Mouse (Mus musculus): ENCODE measurements around the gene Ociad1. TPM values are rescaled to one million over a fixed set of nuclear protein-coding genes. Genes with fewer than 3 reads are reported as not detected.
"Not testable (repeated sequence)": the region's sequence is repeated elsewhere in the genome, so short reads cannot be mapped to it uniquely, and the experiment has no call there.

Gene Ociad1
- total RNA-seq, 2 experiments from 2014 or later: 475 TPM

DNA sequence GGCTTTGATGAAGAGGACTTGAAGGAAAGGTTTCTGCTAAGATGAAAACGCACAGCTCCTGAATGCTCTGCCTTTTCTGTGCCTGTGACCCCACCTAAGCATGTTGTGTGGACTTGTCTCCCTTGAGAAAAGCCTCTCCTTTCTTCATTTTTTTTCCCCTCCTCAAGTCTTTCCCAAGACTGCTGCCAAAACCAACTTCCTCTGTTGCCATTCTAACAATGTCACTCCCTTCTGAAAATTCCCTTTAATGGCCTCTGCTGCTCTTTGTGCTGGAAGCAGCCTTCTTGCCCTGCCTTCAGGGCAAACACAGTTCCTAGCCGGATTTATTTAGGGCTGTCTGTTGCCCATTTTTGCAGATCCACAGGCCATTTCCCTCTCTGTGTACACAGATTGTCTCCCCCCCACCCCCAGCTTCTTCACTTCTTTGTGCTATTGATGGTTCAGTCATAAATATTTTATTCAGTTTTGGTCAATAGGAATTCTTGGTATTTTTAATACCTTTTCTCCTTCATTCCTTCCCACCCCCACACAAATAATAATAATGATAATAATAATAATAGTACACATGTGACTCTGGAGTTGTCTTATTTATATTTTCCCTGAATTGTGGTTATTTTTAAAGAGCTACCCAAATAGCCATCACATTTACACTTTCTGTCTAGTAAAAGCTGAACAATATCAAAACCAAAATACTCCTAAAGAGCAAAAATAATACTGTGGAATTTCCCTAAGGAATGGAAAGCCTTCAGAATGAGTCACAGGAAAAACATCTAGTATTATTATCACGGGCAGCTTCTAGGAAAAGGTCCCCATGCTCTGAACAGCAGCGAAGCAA is 12.6 kb upstream of the Ociad1 start:
- intact Hi-C loops (cut with DNase I): no loop called here
- DNase-seq (ENCODE audit: low spot score in 2 of 2): no peak

- intact Hi-C loops (cut with DNase I): no loop called here
- no peak for DNase-seq (ENCODE audit: low spot score in 2 of 2)
Observed at GRCm38 (mm10) chr5:73280567-73280850, 12.1 kb upstream of the Ociad1 start.

DNA sequence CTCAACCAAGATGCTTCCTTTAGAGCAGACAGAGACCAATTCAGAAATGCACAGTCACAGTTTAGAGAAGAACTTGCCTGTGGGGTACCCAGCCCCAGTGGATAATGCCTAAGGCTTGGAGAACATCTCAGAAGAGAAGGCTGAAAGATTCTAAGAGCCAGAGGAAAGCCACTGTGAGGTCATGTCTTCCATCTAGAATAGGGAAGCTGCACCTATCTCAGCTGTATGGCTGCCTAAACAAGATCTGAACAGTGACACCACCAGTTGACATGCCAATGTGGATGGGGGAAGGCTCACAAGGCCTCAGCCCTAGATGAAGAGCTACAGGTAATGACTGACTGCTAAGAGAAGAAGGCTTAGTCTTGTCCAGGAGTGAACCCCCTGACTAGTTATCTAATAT is 8.5 kb upstream of the Ociad1 start:
- DNase-seq (ENCODE audit: low spot score in 2 of 2): no peak
- intact Hi-C loops (cut with DNase I): no loop called here

- no peak for DNase-seq (ENCODE audit: low spot score in 2 of 2)
- intact Hi-C loops (cut with DNase I): no loop called here
Observed at GRCm38 (mm10) chr5:73285470-73285978, 7.1 kb upstream of the Ociad1 start.

DNA sequence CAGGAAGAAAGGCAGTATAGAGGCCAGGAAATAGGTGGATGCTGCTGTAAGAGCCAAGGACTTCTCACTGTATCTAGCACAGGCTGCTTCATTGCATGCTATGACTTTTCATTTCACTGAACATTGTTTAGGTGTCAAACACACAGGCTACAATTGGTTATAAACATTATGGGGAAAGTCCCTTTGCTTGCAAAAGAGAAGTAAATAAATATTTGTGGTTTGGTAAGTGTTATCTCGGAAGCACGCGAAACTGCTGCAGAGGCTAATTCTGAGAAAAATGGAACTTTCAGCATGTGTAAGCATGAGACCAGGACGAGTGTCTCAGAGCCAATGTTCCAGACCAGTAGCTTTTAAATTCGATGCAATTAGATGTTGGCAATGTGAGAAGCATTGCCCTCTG is 6.0 kb upstream of the Ociad1 start:
- intact Hi-C loops (cut with DNase I): no loop called here
- no peak for DNase-seq (ENCODE audit: low spot score in 2 of 2)

- no peak for DNase-seq (ENCODE audit: low spot score in 2 of 2)
- intact Hi-C loops (cut with DNase I): no loop called here
Observed at GRCm38 (mm10) chr5:73289900-73290299, 2.7 kb upstream of the Ociad1 start.

DNA sequence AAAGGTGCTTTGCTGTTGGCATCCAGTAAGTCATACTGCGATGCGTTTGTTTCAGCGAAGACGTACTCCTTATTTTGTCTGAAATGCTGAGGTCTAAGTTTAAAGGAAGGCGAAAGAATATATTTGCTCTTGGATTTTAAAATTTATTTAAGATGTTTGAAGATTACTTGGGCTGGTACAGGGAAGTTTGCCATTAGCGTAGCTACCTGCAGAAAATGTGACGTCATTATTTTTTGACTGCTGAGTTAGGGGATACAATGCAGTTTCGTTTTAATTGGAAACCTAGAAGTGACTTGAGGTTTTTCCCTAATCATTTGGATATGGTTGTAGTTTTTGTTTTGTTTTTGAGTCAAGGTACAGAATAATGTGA is 859 bp downstream of the Ociad1 start:
- intact Hi-C loops (cut with DNase I): no loop called here
- no peak for DNase-seq (ENCODE audit: low spot score in 2 of 2)

- no peak for DNase-seq (ENCODE audit: low spot score in 2 of 2)
- intact Hi-C loops (cut with DNase I): no loop called here
Observed at GRCm38 (mm10) chr5:73295016-73295415, 2.4 kb downstream of the Ociad1 start.

- intact Hi-C loops (cut with DNase I): no loop called here
- DNase-seq (ENCODE audit: low spot score in 2 of 2): no peak
Observed at GRCm38 (mm10) chr5:73295916-73296315, 3.3 kb downstream of the Ociad1 start.

DNA sequence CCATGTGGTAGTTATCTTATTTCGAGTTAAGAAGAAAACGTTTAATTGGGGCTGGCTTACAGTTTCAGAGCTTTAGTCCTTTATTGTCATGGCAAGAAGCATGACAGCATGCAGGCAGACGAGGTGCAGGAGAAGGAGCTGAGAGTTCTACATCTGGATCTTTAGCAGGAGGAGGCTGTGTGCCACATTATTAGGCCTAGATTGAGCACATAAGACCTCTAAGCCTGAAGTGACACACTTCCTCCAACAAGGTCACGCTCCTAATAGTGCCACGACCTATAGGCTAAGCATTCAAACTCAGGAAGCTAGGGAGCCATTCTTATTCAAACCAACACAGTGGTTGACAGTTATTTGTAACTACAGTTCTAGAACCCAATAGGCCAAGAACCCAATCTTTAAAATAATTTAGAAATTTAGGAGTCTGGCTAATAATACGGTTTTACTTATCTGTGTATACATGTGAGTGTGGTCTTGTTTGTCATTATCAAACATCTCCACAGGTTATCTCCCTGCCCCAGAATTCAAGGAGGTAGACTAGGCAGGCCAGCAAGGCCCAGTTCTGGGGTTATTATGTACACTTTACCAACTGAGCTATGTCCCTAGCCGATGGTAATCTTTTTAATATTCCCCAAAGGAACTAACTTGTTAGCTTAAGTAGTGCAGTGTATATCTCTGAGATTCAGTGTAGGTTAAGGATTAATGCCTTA is 9.2 kb downstream of the Ociad1 start:
- no peak for DNase-seq (ENCODE audit: low spot score in 2 of 2)
- intact Hi-C loops (cut with DNase I): no loop called here

DNA sequence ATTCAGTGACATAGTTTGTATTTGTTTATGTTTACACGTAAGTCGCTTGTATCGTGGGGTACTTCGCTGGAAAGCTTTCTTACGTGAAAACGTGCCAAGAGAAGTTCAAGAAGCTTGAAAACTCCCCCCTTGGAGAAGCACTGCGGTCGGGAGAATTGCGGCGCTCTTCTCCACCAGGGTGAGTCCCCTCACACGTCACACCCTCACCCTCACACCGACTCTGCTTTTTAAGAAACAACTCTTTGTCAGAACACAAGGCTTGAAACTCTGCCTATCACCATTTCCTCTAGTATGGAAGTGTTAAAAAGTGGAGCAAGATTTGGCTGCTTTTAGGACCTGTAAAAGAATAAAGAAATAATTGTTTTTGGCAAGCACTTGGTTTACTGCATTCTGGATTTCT is 11.9 kb downstream of the Ociad1 start:
- intact Hi-C loops (cut with DNase I): no loop called here
- no peak for DNase-seq (ENCODE audit: low spot score in 2 of 2)

DNA sequence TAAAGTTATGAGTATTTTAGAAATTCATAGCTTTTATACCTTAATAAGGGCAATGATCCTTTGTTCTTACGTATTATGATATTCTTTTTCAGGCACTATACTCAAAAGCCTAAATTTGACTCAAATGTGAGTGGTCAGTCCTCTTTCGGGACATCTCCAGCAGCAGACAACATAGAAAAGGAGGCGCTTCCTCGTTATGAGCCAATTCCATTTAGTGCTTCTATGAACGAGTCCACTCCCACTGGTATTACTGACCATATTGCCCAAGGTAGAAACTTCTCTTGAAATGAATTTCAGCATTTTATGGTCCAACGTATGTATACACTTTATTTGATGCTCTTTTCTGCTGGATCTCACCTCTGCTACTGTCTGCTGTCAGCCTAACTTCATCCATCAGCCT is 13.9 kb downstream of the Ociad1 start:
- intact Hi-C loops (cut with DNase I): loop anchor here (5.0 kb wide), 1 partner anchor 174 kb away; no protein-coding TSS in a partner anchor
- no peak for DNase-seq (ENCODE audit: low spot score in 2 of 2)

GRCm38 (mm10) chr5:73307297-73307696 is 14.7 kb downstream of the Ociad1 start:
- DNase-seq (ENCODE audit: low spot score in 2 of 2): no peak
- intact Hi-C loops (cut with DNase I): loop anchor here (5.0 kb wide), 1 partner anchor 175 kb away; no protein-coding TSS in a partner anchor

DNA sequence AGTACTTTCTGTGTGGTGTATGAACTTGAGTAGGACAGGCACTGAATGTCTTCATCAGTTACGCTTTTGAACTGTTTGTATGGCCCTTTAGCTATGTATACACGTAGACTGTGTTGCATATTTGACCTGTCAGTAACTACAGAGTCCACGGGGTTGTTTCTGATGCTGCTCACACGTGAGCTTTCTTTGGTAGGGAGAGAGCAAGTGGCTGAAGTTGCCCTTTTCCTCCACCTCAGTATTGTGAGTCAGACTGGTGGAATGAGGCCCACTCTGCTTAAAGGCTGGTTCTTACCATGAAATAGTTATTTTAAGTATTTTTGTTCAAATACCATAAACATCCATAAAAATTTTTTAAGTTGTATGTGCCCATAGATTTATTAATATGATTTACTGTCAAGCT is 16.9 kb downstream of the Ociad1 start:
- intact Hi-C loops (cut with DNase I): loop anchor here (5.0 kb wide), 1 partner anchor 177 kb away; no protein-coding TSS in a partner anchor

DNA sequence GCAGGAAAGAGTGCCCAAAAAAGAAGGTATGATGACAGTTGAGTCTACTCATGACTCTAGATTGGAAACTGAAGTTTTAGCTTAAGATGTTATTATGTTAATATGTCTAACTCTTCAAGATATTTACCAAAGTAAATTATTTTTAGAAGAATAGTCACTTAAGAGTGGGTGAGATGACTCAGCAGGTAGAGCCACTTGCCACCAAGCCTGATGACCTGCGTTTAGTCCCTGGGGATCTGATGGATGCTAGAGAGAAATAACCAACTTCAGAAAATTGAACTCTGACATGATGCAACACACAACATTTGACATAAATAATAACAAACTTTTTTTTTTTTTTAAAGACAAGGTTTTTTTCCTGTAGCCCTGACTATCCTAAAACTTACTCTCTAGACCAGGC is 17.8 kb downstream of the Ociad1 start:
- intact Hi-C loops (cut with DNase I): no loop called here
- no peak for DNase-seq (ENCODE audit: low spot score in 2 of 2)

More for the DNA sequence above, 16.9 kb downstream of the Ociad1 start:
- no peak for DNase-seq (ENCODE audit: low spot score in 2 of 2)

GRCm38 (mm10) chr5:73311458-73311857 is 18.9 kb downstream of the Ociad1 start:
- no peak for DNase-seq (ENCODE audit: low spot score in 2 of 2)
- intact Hi-C loops (cut with DNase I): no loop called here

- intact Hi-C loops (cut with DNase I): no loop called here
- DNase-seq (ENCODE audit: low spot score in 2 of 2): no peak
Observed at GRCm38 (mm10) chr5:73313591-73313990, 21.0 kb downstream of the Ociad1 start.

DNA sequence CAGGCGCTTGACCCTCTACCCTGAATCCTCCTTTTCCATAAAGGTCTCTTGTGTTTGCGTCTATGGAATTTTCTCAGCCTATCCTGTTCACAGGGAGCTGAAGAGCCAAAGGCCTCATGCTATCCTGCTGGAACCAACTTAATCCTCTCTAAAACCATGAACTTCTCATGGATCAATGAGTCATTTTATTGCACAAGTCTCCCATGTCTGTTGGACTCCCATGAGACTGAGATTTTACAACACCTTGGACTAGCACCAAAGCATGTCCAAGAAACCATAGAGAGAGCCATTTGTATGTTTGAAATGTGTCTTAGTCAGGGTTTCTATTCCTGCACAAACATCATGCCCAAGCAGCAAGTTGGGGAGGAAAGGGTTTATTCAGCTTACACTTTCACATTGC is 22.1 kb downstream of the Ociad1 start:
- DNase-seq (ENCODE audit: low spot score in 2 of 2): no peak
- intact Hi-C loops (cut with DNase I): no loop called here

DNA sequence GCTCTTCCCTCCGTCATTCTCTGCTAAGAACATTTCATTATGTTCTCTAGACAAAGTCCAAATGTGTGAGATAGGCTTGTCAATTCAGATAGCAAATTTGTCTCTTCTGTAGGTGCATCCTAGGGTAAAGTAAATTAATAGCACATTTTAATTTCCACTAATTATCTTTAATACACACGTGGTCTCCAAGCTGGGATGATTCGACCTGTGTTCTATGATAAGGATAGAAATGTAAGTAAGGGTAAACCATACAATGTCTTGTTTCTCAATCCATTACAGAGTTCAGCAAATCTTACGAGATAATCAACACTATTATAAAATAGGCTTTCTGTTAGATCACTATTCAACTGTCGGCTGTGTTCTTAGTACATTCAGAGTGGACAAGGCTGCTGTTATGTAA is 26.7 kb downstream of the Ociad1 start:
- intact Hi-C loops (cut with DNase I): no loop called here
- DNase-seq (ENCODE audit: low spot score in 2 of 2): no peak

DNA sequence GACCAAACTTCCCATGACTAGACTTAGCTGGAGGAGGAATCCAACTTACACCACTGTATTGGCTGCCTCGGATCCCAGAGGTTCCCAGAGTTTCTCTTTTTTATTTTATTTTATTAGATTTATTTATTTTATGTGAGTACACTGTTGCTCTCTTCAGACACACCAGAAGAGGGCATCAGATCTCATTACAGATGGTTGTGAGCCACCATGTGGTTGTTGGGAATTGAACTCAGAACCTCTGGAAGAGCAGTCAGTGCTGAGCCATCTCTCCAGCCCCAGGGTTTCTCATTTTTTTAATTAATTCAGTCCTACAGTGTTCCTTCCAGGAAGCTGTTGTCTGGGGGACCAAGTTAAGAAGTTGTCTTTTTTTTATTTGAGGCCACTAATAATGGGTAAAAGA is 30.1 kb downstream of the Ociad1 start:
- intact Hi-C loops (cut with DNase I); DNase-seq (ENCODE audit: low spot score in 2 of 2): not testable (repeated sequence)

DNA sequence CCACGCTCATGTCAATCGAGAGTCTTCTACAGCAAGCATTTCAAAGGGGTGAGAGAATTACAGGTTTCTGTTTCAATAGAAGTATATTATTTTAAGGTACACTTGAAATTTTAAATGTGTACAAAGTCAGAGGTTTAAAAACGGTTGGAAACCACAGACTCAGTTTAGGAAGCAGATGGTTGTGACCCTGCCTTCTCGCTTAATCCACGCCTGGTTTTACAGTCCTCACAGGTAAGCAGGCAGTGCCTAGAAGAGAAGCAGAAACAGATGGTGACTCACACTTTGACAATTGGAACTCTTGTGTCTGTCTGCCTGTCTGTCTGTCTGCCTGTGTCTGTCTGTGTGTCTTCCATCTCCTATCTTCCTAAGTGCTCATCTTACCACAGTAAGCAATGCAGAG is 31.0 kb downstream of the Ociad1 start:
- no peak for DNase-seq (ENCODE audit: low spot score in 2 of 2)
- intact Hi-C loops (cut with DNase I): no loop called here
